In the genomic region with DNA sequence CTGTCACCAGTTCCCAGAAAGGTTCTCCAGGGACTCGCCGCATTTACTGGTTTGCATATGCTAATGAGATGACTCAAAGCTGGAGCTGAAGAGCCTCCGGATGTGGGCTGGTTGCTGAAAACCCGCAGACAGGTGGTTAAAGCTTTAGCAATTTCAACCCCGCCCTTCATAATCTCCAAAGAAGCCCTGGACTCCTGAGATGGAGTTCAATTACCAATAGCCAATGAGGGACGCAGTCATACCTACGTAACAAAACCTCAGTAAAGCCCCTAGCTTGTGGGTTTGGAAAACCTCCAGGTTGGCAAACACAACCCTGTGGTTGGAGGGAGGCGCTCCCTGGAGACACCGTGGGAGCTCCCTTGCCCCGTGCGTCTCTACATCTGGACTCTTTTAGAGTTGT, we compare ENCODE assay signal across 9 mouse cellular contexts. TPM values are rescaled to one million over a fixed set of nuclear protein-coding genes. Genes with fewer than 3 reads are reported as not detected.
DNase-seq lines count a peak whose midpoint lies in the region; ATAC-seq lines count a peak whose summit lies in the region.
"Had no signal": no experiment of that assay in that cellular context is flagged by ENCODE, and none has a peak within 500 bp of the region (broad histone marks: within the 10 kb centered on the region; RNA-seq: fewer than 3 reads in every experiment).

No protein-coding gene starts in this region.

- 0 out of 2 replicates have a peak, but pooled peaks cover 4% of the 10 kb centered on the region for H3K4me1 ChIP-seq in neural tube, embryonic 15.5 days

- no peaks in the 10 kb centered on the region for H3K36me3 ChIP-seq in neural tube, embryonic 15.5 days

- no peak overlapping the region for H3K27ac ChIP-seq in neural tube, embryonic 15.5 days (replicated peaks)
- H3K27ac ChIP-seq: liver, embryonic 14.5 days had no signal

- no peak for DNase-seq in neural tube, embryonic 10.5 days (ENCODE audit: extremely low spot score, low spot score)
- DNase-seq in c-Kit-positive CD71-negative TER-119-negative erythroid progenitor cells, embryonic 14.5 days (ENCODE audit: low read depth), result peak; percentile 76
- no peak for DNase-seq in cerebellum, adult 18-20 months
- DNase-seq in layer of hippocampus, adult 18-20 months (ENCODE audit: low spot score in 2 of 2), result no peak
- DNase-seq in right cerebral cortex, postnatal 4 days, result no peak
- DNase-seq in adrenal gland, postnatal 36 days, result no peak

- 15% methylated on average over 11 of the region's 11 CpGs for WGBS in neural tube, embryonic 15.5 days

- ATAC-seq in neural tube, embryonic 15.5 days (ENCODE audit: low FRiP score), result no peak
- peak; percentile 78 for ATAC-seq in megakaryocyte progenitor cell, adult 5-6 weeks (replicated peaks; ENCODE audit: poor library complexity)

- H3K9ac ChIP-seq in neural tube, embryonic 15.5 days (replicated peaks), result no peak overlapping the region
- H3K9ac ChIP-seq: liver, embryonic 14.5 days had no signal

- no peaks in the 10 kb centered on the region; the same call in 1 of the 2 replicates for H3K9me3 ChIP-seq in neural tube, embryonic 15.5 days (replicated peaks)

- peak overlapping the region; percentile 21 for H3K4me2 ChIP-seq in neural tube, embryonic 15.5 days

- no peaks in the 10 kb centered on the region for H3K27me3 ChIP-seq in neural tube, embryonic 15.5 days (replicated peaks)

- H3K4me3 ChIP-seq in neural tube, embryonic 15.5 days (replicated peaks), result no peak overlapping the region

RNA-seq across cellular contexts. Expression of gene Pigt, which starts 24.5 kb away (rescaled TPM):
- 88.8 and 92.2 TPM in 2 replicates for polyA plus RNA-seq in neural tube, embryonic 15.5 days (2015; fragmentation: Nextera tagmentation; extraction: Ambion mirVana)
- 75.1 and 80.0 TPM in 2 replicates for total RNA-seq in megakaryocyte progenitor cell, adult 5-6 weeks (2015)
- 34.3 and 42.0 TPM in 2 replicates for total RNA-seq in megakaryocyte progenitor cell, adult 5-6 weeks (2017)
- 10 to 100 TPM; 80.8 to 86.1 TPM for total RNA-seq in layer of hippocampus, adult 18-20 months (2021)
- total RNA-seq in adrenal gland, postnatal 36 days (2021), result 10 to 100 TPM; 74.0 to 98.3 TPM

RNA-seq across cellular contexts. Expression of gene Dbndd2, which starts 35.9 kb away (rescaled TPM):
- 22.2 and 25.3 TPM in 2 replicates for polyA plus RNA-seq in neural tube, embryonic 15.5 days (2015; fragmentation: Nextera tagmentation; extraction: Ambion mirVana)
- total RNA-seq in megakaryocyte progenitor cell, adult 5-6 weeks (2015), result 1.1 and 2.7 TPM in 2 replicates
- total RNA-seq in megakaryocyte progenitor cell, adult 5-6 weeks (2017), result 0.04 and 0.47 TPM in 2 replicates
- total RNA-seq in layer of hippocampus, adult 18-20 months (2021), result 100 to 1,000 TPM; 118 to 138 TPM
- total RNA-seq in adrenal gland, postnatal 36 days (2021), result 10 to 100 TPM in 1 of 2 experiments, 1 to 10 TPM in 1; 8.0 to 12.5 TPM

RNA-seq across cellular contexts. Expression of gene Wfdc2, which starts 40.4 kb away (rescaled TPM):
- polyA plus RNA-seq in neural tube, embryonic 15.5 days (2015; fragmentation: Nextera tagmentation; extraction: Ambion mirVana), result 1.6 and 10.4 TPM in 2 replicates
- not detected in 2 replicates for total RNA-seq in megakaryocyte progenitor cell, adult 5-6 weeks (2015)
- total RNA-seq in megakaryocyte progenitor cell, adult 5-6 weeks (2017), result 1.8 TPM in 1 of 2 replicates, not detected in the other
- under 1 TPM; 0.67 to 0.96 TPM for total RNA-seq in layer of hippocampus, adult 18-20 months (2021)
- total RNA-seq in adrenal gland, postnatal 36 days (2021), result not detected

RNA-seq across cellular contexts. Expression of gene Trp53tg5, which starts 48.3 kb away (rescaled TPM):
- not detected in 2 replicates for polyA plus RNA-seq in neural tube, embryonic 15.5 days (2015; fragmentation: Nextera tagmentation; extraction: Ambion mirVana)
- total RNA-seq in megakaryocyte progenitor cell, adult 5-6 weeks (2015), result not detected in 2 replicates
- total RNA-seq in megakaryocyte progenitor cell, adult 5-6 weeks (2017), result not detected in 2 replicates
- not detected for total RNA-seq in layer of hippocampus, adult 18-20 months (2021)
- not detected for total RNA-seq in adrenal gland, postnatal 36 days (2021)
- polyA plus RNA-seq: liver, embryonic 14.5 days had no signal

RNA-seq across cellular contexts. Expression of gene Spint3, which starts 51.4 kb away (rescaled TPM):
- not detected in 2 replicates for polyA plus RNA-seq in neural tube, embryonic 15.5 days (2015; fragmentation: Nextera tagmentation; extraction: Ambion mirVana)
- total RNA-seq in megakaryocyte progenitor cell, adult 5-6 weeks (2015), result not detected in 2 replicates
- total RNA-seq in megakaryocyte progenitor cell, adult 5-6 weeks (2017), result not detected in 2 replicates
- total RNA-seq in layer of hippocampus, adult 18-20 months (2021), result not detected
- total RNA-seq in adrenal gland, postnatal 36 days (2021), result not detected
- polyA plus RNA-seq: liver, embryonic 14.5 days had no signal

Comparison
In these comparisons a context has a peak if more than half of its experiments do, and no peak if none do; other contexts are left out.
1. RNA of gene Dbndd2, which starts 35.9 kb away (total RNA-seq): 118 to 138 TPM in layer of hippocampus, adult 18-20 months; 8.0 to 12.5 TPM in adrenal gland, postnatal 36 days and 0.04 to 2.7 TPM in megakaryocyte progenitor cell, adult 5-6 weeks; every median in the first group is over 4 times any median in the second.